Mouse (Mus musculus) CH12.LX (cell line): ENCODE measurements at regions not wholly inside any gene's neighbourhood (a gene's known extent, or its start where the extent isn't known, plus 50 kb on each side); places are given as distances from the start of the nearest gene placed in this dataset.

ENCODE experiments used
- DNase-seq: peaks from one replicate; pipeline ENCODE4 v3.0.0-alpha.2; 2013; ENCODE audit errors: extremely low read depth
- H3K27ac ChIP-seq: 2 replicates; pipeline ENCODE4 v1.5.1; 2012; ENCODE audit warnings: low read depth, mild to moderate bottlenecking, control low read depth, moderate library complexity; ENCODE audit not compliant: insufficient read depth
- H3K27me3 ChIP-seq: replicated peaks from 2 replicates; pipeline ENCODE3; 2012; ENCODE audit warnings: inconsistent platforms
- H3K36me3 ChIP-seq, 2 experiments: replicated peaks in 1 of 2; 2 replicates each; pipeline versions ENCODE3 to v1.6.1; 2012; ENCODE audit warnings: inconsistent platforms in 1 of 2, low read length in 1 of 2, mild to moderate bottlenecking in 1 of 2, mixed read lengths in 1 of 2, moderate library complexity in 1 of 2; ENCODE audit not compliant: control insufficient read depth in 1 of 2, insufficient read depth in 1 of 2
- H3K4me1 ChIP-seq, 2 experiments: 2 replicates each; pipeline ENCODE4 v1.6.1; 2012; ENCODE audit warnings: inconsistent platforms in 1 of 2, moderate library complexity in 1 of 2; ENCODE audit not compliant: insufficient read depth in 2 of 2, control insufficient read depth in 1 of 2
- H3K4me2 ChIP-seq: 2 replicates; pipeline ENCODE4 v1.6.1; 2012; ENCODE audit warnings: low read depth, mild to moderate bottlenecking, control low read depth; ENCODE audit not compliant: poor library complexity, insufficient read depth, severe bottlenecking
- H3K4me3 ChIP-seq, 3 experiments: fragments of 150-350 bp in 1 of 3; sonication (generic) in 1 of 3; replicated peaks in 1 of 3; 2 replicates each; pipeline versions ENCODE3 to v1.5.1; 2011 to 2012; ENCODE audit warnings: low read depth in 2 of 3, low read length in 2 of 3, mild to moderate bottlenecking in 2 of 3, moderate library complexity in 2 of 3, control low read depth in 1 of 3, improper control_type of control experiment in 1 of 3, inconsistent platforms in 1 of 3, mixed read lengths in 1 of 3; ENCODE audit not compliant: poor library complexity in 1 of 3
- H3K79me2 ChIP-seq: replicated peaks from 2 replicates; pipeline ENCODE4 v1.6.1; 2012; ENCODE audit warnings: mild to moderate bottlenecking, moderate library complexity; ENCODE audit not compliant: control insufficient read depth, poor library complexity, insufficient read depth, severe bottlenecking; ENCODE audit errors: extremely low read depth
- H3K9ac ChIP-seq: 2 replicates; pipeline ENCODE4 v1.6.1; 2012; ENCODE audit warnings: low read depth, mild to moderate bottlenecking, control low read depth, moderate library complexity; ENCODE audit not compliant: insufficient read depth
- H3K9me3 ChIP-seq: replicated peaks from 2 replicates; pipeline ENCODE3; 2012; ENCODE audit warnings: low read length, inconsistent platforms, mixed read lengths
- BHLHE40 ChIP-seq: IDR thresholded peaks from 2 replicates; pipeline ENCODE4 v1.6.1; 2011; ENCODE audit warnings: mild to moderate bottlenecking, low read depth, low read length, improper control_type of control experiment
- CHD1 ChIP-seq: IDR thresholded peaks from 2 replicates; pipeline ENCODE4 v1.6.1; 2012; ENCODE audit warnings: low read depth, low read length, improper control_type of control experiment, inconsistent platforms
- E2F4 ChIP-seq: IDR thresholded peaks from 2 replicates; pipeline ENCODE4 v1.6.1; 2011; ENCODE audit warnings: low read depth, low read length, improper control_type of control experiment; ENCODE audit not compliant: insufficient replicate concordance
- EP300 ChIP-seq: IDR thresholded peaks from 2 replicates; pipeline ENCODE4 v1.6.1; 2011; ENCODE audit warnings: low read length, improper control_type of control experiment
- ETS1 ChIP-seq: conservative IDR thresholded peaks from 2 replicates; pipeline ENCODE4 v1.6.1; 2012; ENCODE audit warnings: low read depth, mild to moderate bottlenecking, inconsistent platforms, low read length, improper control_type of control experiment, moderate library complexity
- HCFC1 ChIP-seq: IDR thresholded peaks from 2 replicates; pipeline ENCODE4 v1.6.1; 2012; ENCODE audit warnings: low read depth, mild to moderate bottlenecking, inconsistent platforms, low read length, improper control_type of control experiment
- JUND ChIP-seq: conservative IDR thresholded peaks from 2 replicates; pipeline ENCODE4 v1.6.1; 2011; ENCODE audit warnings: low read depth, low read length, improper control_type of control experiment
- KAT2A ChIP-seq: IDR thresholded peaks from 2 replicates; pipeline ENCODE4 v1.6.1; 2012; ENCODE audit warnings: low read length, improper control_type of control experiment, inconsistent platforms; ENCODE audit not compliant: insufficient replicate concordance
- MAX ChIP-seq: IDR thresholded peaks from 2 replicates; pipeline ENCODE4 v1.6.1; 2011; ENCODE audit warnings: low read length, improper control_type of control experiment
- MYC ChIP-seq: IDR thresholded peaks from 2 replicates; pipeline ENCODE4 v1.6.1; 2011; ENCODE audit warnings: low read depth, mild to moderate bottlenecking, improper control_type of control experiment, low read length
- NRF1 ChIP-seq: IDR thresholded peaks from 2 replicates; pipeline ENCODE4 v1.6.1; 2014; ENCODE audit warnings: low read depth, mild to moderate bottlenecking, inconsistent platforms, low read length, improper control_type of control experiment, moderate library complexity
- PAX5 ChIP-seq: IDR thresholded peaks from 2 replicates; pipeline ENCODE4 v1.6.1; 2012; ENCODE audit warnings: low read length, inconsistent platforms, mixed read lengths
- POLR2A ChIP-seq: IDR thresholded peaks from 2 replicates; pipeline ENCODE4 v1.6.1; 2011; ENCODE audit warnings: low read depth, mild to moderate bottlenecking, improper control_type of control experiment, low read length
- POLR2AphosphoS2 ChIP-seq: IDR thresholded peaks from 2 replicates; pipeline ENCODE4 v1.6.1; 2011; ENCODE audit warnings: low read depth, low read length, improper control_type of control experiment
- RAD21 ChIP-seq: IDR thresholded peaks from 2 replicates; pipeline ENCODE4 v1.6.1; 2011; ENCODE audit warnings: low read depth, mild to moderate bottlenecking, low read length, improper control_type of control experiment, moderate library complexity
- TCF12 ChIP-seq: IDR thresholded peaks from 2 replicates; pipeline ENCODE4 v1.6.1; 2014; ENCODE audit warnings: low read depth, mild to moderate bottlenecking, inconsistent platforms, low read length, improper control_type of control experiment
- UBTF ChIP-seq: IDR thresholded peaks from 2 replicates; pipeline ENCODE4 v1.6.1; 2012; ENCODE audit warnings: low read depth, mild to moderate bottlenecking, inconsistent platforms, low read length, improper control_type of control experiment, moderate library complexity
- USF1 ChIP-seq: IDR thresholded peaks from 2 replicates; pipeline ENCODE4 v1.6.1; 2014; ENCODE audit warnings: low read depth, mild to moderate bottlenecking, inconsistent platforms, low read length, improper control_type of control experiment
- USF2 ChIP-seq: conservative IDR thresholded peaks from 2 replicates; pipeline ENCODE4 v1.6.1; 2011; ENCODE audit warnings: low read depth, low read length, improper control_type of control experiment
- ZC3H11A ChIP-seq: IDR thresholded peaks from 2 replicates; pipeline ENCODE4 v1.6.1; 2012; ENCODE audit warnings: low read depth, mild to moderate bottlenecking, inconsistent platforms, low read length, improper control_type of control experiment
- ZNF384 ChIP-seq: IDR thresholded peaks from 2 replicates; pipeline ENCODE4 v1.6.1; 2012; ENCODE audit warnings: low read depth, low read length, improper control_type of control experiment, inconsistent platforms
- dilution Hi-C: fragments of 300-500 bp; cut with MboI; formaldehyde crosslinking; loops from 2 replicates; pipeline ENCODE4 v1.14.3; 2020; ENCODE audit warnings: low sequenced_read_pairs; ENCODE audit not compliant: extremely low pct_unique_long_range_greater_than_20kb, extremely low pct_ligation_motif_present
- in situ Hi-C: fragments of 300-500 bp; cut with MboI; formaldehyde crosslinking; loops from 3 replicates; pipeline ENCODE4 v1.14.3; 2019; ENCODE audit warnings: low sequenced_read_pairs, low pct_ligation_motif_present, low pct_unique_long_range_greater_than_20kb, mixed read lengths

DNA sequence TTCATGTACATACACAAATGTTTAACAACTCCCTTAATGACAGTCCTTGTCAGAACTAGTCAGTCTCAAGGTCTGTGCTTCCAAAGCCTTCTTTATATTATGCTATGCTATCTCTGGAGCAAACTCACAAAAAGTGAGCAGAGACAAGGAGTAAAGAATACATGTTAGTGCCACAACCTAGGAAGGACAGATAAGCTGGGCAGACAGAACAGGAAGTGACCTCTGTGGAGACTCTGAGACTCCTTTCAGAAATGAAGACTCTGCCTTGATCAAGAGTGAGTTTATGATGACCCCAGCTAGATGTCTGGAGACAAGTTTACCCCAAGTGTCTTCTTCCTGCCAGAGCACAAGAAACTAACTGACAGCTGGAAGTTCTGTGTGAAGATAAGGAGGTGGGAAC is 343.8 kb downstream of the Ccser2 start:
- Histone ChIP-seq H3K79me2 (no peaks in the 10 kb centered on the region), H3K36me3 (no peaks in the 10 kb centered on the region), H3K9me3 (no peaks in the 10 kb centered on the region), H3K9ac (no peak overlapping the region), H3K4me3 (no peak overlapping the region), H3K4me2 (no peak overlapping the region), H3K27ac (no peak overlapping the region), H3K4me1 (no peaks in the 10 kb centered on the region), H3K27me3 (peaks cover 6% of the 10 kb centered on the region)
- dilution Hi-C loops = no loop called here
- TF ChIP-seq POLR2AphosphoS2 (no peak), USF2 (no peak), MYC (no peak), HCFC1 (no peak), PAX5 (no peak), ZC3H11A (no peak), KAT2A (no peak), UBTF (no peak), EP300 (no peak), JUND (no peak), USF1 (no peak), ETS1 (no peak), POLR2A (no peak), RAD21 (no peak), E2F4 (no peak), ZNF384 (no peak)
- DNase-seq = no peak
- in situ Hi-C loops = no loop called here

GRCm38 (mm10) chr14:36624134-36624533 is 344.4 kb downstream of the Ccser2 start:
- dilution Hi-C loops (no loop called here), in situ Hi-C loops (no loop called here)
- no peaks in the 10 kb centered on the region for H3K9me3 ChIP-seq
- no peak overlapping the region for H3K27ac ChIP-seq
- H3K4me3 ChIP-seq = no peak overlapping the region
- no peak overlapping the region for H3K4me2 ChIP-seq
- no peaks in the 10 kb centered on the region for H3K79me2 ChIP-seq
- no peak for DNase-seq
- H3K4me1 ChIP-seq = no peaks in the 10 kb centered on the region
- H3K27me3 ChIP-seq = peaks cover 6% of the 10 kb centered on the region
- H3K36me3 ChIP-seq = no peaks in the 10 kb centered on the region
- H3K9ac ChIP-seq = no peak overlapping the region
- TF ChIP-seq USF2 (no peak), EP300 (no peak), NRF1 (no peak), ETS1 (no peak), TCF12 (no peak), BHLHE40 (no peak), MAX (no peak), POLR2A (no peak), USF1 (no peak), CHD1 (no peak)
